Comparison of ENCODE assay signal across 14 mouse cellular contexts in the genomic region with DNA sequence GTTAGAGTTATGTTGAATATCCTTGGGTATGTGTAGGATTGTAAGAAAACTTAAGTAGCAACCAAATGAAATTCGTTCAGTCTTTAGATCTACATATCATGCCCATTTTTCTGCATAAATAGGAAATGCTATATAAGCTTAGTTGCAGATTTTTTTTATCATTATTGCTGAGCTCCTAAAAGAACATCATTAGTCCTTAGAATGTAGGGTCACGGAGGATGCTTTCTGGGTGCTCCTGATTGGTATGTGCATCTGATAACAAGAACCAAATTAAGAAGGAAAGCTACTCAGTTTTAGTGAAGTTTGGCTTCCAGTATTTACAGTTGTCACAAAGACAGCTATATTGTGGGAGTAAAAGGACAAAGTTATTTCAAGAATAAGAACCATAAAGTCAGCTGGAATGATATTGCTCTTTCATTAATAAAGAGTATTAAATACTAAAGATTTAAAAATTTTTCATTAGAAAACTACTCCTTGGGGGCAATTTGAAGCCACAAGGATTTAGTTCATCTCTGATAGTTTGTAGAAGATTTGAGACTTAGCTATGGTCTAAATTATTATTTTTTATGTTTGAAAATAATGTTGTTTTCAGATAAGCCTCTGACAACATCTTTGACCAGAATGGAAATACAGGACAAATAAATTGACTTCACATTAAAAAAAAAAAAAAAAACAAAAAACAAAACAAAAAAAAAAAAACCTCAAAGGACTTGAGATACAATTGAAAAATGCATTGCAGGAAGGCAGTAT.
"Had no signal": no experiment of that assay in that cellular context is flagged by ENCODE, and none has a peak within 500 bp of the region (broad histone marks: within the 10 kb centered on the region; RNA-seq: fewer than 3 reads in every experiment).

No protein-coding gene starts in this region.

- DNase-seq: gastrocnemius, adult 2 months; gastrocnemius, postnatal 10 days; gastrocnemius, postnatal 25 days; heart, adult 18-20 months; heart, postnatal 10 days; heart, postnatal 36 days; kidney, adult 18-20 months; kidney, adult 9 months; kidney, postnatal 14 days; kidney, postnatal 36 days; layer of hippocampus, adult 9-11 months; liver; liver, embryonic 13.5 days; liver, postnatal 0 days had no signal
